Mouse (Mus musculus) adrenal gland, adult 18-20 months (tissue): ENCODE measurements around the gene Fhod1. TPM values are rescaled to one million over a fixed set of nuclear protein-coding genes. Genes with fewer than 3 reads are reported as not detected.

Source experiments
- DNase-seq, 2 experiments: peaks; one replicate each; pipeline ENCODE4 v3.0.0; 2021 to 2022; ENCODE audit warnings: low spot score in 2 of 2
- total RNA-seq, 2 experiments: library from RNA; stranded (reverse); gene quantifications; 1 replicate in 1 of 2; 2 replicates in 1 of 2; pipeline ENCODE4 v1.2.3; 2021

The Fhod1 gene
- total RNA-seq, 2 experiments from 2014 or later = 8.3 to 8.6 TPM

- DNase-seq = no peak
Measured at GRCm38 (mm10) chr8:105350186-105350585, 2.4 kb upstream of the Fhod1 start.

GRCm38 (mm10) chr8:105349096-105349771 is 1.5 kb upstream of the Fhod1 start:
- DNase-seq = peak; percentile 29 to 46

DNA sequence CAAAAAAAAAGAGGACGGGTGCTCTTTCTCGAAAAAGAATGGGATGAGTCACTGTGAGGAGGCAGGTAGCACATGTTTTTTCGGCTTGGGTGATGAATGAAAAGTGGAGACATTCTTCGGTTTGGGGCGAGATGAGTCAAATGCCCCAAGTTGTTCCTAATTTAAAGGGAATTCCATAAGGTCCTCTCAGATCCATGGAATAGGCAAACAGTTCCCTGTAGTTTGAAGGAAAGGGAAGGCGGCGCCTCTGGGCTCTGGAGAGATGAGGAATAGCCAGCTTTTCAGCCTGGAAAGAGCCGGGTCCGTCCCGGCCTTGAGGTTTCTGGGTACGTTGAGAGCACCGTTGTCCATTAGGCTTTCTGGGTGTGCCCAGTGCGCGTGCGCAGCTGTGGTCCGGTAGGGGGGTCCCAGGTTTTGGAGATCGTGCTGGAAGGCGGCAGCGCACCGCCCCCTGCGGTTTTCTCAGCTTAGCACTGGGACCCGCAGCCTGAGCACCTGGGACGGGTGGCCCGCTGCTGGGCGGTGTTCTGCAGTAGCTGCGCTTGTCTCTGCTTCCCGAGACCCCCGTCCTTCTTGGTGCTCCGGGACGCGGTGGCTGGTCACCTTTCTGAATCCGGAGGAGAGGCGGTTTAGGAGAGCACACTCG is 820 bp upstream of the Fhod1 start, which contains the start of gene Slc9a5:
Gene Slc9a5 (plus strand): TSS at position 394 of the 646 bp plus-strand sequence.
- peak; percentile 50 to 54 for DNase-seq

- DNase-seq = peak; percentile 36 to 53
Measured at GRCm38 (mm10) chr8:105346611-105347427, 934 bp downstream of the Fhod1 start.

GRCm38 (mm10) chr8:105345061-105345975 is 2.4 kb downstream of the Fhod1 start:
- DNase-seq = no peak

DNA sequence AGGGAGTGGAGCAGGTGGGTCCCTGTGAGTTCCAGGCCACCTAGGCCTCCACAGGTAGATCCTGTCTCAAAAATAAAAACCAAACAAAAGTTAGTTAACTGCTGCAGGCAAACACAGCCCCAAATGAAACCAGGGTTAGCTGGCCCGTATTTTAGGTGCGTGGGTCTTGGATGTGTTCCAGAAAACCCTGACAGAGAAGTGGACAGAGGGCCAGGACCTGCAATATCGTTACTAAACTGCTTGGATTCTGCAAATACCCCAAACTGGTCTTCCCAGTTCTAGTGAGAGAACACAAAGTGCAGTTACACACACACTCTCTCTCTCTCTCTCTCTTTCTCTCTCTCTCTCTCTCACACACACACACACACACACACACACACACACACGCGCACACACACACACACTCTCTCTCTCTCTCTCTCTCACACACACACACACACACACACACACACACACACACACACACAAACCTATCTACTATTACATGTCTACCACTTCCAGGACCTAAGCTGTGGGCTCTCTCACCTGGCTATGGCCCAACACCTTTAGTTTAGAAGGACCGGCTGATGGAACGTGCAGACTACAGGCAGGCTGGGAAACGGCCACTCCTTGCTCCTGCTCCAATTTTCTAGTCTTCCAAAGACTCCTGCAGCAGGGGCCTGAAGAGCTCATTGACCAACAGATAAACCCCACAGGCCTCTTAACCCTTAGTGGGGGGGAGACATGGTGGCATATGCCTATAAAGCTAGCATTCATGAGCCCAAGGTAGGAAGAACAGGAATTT is 3.8 kb downstream of the Fhod1 start:
- DNase-seq = no peak

- DNase-seq = no peak
Measured at GRCm38 (mm10) chr8:105342768-105343167, 5.0 kb downstream of the Fhod1 start.

DNA sequence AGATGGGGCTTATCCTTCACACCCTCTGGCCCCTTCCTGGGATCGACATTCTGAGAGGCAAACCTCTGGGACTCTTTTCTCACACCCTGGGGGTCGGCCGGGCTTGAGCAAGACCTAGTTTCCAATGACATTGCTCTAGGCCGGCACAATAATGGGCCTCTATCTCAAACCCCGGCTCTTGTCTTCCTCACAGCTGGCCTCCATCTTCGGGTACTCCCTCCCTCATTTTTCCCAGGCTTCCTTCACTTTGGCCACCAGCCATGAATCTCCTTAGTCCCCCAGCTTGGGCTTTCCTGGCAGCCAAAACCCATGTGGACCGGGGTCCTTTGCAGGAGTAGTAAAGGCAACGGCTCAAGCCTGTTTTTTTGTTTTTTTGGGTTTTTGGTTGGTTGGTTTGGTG is 6.4 kb downstream of the Fhod1 start:
- no peak for DNase-seq

DNA sequence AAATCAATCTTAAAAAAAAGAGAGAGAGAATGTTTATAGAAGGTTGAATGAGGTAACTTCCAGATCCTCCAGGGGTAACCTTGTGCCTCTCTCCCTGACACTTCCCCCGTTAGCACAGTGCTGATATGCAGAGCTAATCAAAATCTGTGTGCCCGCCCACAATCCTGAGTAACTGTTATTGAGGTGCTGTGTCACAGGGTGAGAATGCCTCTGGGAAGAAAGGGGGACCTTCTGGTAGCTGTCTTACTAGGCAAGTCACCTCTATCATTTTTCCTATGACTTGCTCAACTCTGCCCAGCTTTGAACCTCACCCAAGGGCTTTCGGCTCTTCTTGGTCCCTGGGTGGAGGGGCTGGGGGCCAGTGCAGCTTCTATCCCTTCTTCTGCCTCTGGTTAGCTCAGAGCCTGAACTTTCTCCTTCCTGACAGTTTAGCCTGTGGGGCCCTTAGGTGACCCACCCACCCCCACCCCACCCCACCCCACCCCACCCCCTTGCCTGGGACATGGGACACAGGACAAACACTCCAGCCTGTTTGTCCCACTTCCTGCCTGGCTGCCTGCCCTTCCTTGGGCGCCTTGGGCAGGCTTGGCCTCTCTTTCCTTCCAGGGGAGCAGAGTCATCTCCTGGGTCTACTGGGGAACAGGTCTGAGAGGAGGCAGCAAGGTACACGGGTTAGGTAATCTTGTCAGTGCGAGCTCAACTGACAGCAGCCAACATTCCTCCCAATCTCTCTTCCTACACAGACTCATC is 7.7 kb downstream of the Fhod1 start:
- no peak for DNase-seq

DNA sequence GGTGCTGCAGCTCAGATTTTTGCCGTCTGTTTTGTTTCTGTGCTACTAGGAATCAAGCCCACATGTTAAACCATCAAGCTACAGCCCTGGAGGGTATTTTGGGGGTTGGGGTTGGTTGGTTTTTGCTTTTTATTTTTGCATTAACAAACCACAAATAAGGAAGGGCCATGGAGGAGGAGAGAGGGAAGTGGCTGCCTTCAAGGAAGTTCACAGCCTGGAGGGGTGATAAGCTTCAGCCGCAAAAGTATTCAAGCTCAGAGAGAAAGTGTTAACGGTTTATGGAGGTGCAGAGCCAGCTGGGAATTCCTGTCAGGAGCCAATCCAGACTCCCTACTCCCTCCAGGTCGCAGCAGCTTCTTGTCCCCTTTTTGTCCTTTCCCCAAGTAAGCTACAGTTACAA is 8.8 kb downstream of the Fhod1 start:
- DNase-seq = no peak

- DNase-seq = no peak
Measured at GRCm38 (mm10) chr8:105336373-105337130, 11.2 kb downstream of the Fhod1 start.

- DNase-seq = no peak
Measured at GRCm38 (mm10) chr8:105332523-105332922, 15.2 kb downstream of the Fhod1 start.

DNA sequence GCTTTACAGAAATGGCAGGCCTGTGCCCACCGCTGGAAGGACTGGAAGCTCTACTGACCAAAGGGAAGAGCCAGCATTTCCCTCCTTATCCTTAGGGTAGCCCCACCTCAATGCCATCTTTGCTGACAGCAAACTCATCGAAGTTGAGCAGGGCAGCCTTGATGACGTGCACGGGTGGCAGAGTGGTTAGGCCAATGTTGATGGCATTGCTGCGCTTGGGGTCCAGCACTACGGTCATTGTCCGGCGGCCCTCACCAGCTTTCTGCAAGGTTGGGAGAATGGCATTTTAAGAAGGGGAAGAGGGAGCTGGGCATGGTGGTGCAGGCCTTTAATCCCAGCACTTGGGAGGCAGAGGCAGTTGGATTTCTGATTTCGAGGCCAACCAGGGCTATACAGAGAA is 15.8 kb downstream of the Fhod1 start:
- no peak for DNase-seq

DNA sequence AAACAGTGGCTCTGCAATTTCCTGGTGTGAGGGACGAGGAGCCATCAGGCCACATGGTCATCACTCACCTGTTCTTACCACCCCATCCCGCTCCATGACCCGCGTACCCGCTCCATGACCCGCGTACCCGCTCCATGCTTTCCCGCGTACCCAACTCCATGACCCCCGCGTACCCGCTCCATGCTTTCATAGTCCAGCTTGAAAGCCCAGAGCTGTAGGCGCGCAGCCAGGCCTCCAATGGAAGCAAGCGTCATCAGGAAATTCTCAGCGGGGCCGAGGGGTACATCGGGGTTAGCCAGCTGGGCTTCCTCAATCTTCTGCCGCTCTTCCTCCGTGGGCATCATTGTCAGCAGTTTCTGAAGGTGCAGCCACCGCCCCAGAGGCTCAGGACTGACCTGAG is 16.3 kb downstream of the Fhod1 start:
- no peak for DNase-seq

GRCm38 (mm10) chr8:105330325-105330724 is 17.4 kb downstream of the Fhod1 start:
- no peak for DNase-seq

- DNase-seq = no peak
Measured at GRCm38 (mm10) chr8:105326968-105327367, 20.8 kb downstream of the Fhod1 start.

DNA sequence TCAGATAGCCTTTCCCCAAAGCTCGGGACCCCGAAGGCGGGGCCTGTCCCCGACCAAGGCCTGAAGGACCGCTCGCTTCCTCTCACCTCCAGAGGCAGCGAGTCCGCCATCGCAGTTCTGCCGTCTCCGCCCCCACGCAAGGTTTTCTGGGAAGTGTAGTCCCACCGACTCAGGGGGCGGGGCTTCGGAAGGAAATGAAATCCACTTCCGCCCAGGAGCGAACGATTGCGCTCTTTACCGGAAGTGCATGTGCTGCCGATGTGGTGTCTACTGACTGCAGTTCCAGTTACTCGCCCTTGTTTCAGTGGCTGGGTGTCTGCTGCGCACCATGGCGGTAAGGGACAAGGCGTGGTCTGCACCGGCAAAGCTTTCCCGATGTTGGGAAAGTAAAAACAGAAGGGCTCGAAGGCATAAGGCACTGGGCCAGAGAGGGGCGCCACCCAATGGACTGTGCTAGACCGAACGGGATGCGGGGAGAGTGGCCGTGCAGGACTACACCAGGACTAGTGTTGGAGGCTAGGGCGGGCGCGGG is 21.5 kb downstream of the Fhod1 start, which contains the start of the genes Lrrc29 and Tmem208:
Gene Lrrc29 (minus strand): TSS at position 138 of the 532 bp plus-strand sequence.
Gene Tmem208 (plus strand): TSS at position 214 of the 532 bp plus-strand sequence.
- peak; percentile 97 for DNase-seq

DNA sequence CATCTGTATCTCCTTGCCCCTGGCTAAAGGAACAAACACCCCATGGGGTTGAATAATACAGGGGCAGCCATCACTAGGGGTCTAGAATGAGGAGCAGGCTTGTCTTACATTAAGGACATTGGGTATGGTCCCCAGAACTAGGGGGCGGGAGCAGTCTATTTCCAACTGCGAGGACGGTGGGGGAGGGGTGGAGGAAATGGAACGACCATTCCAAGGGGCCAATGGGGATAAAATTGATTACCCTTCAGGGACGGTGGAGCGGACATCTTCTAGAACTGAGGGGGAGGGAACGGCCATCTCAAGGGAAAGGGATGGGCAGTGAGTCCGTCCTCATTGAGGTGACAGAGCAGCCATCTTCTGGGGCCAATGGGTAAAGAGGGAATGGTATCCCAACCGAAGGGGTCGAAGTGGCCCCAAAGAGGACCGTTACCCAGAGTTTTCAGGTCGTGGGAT is 22.1 kb downstream of the Fhod1 start:
- DNase-seq = no peak
